Mouse (Mus musculus): ENCODE data around the gene Hdgfl3.

- TF ChIP-seq CTCF (IDR thresholded peaks at IDR 0.05; ENCODE audit: low read depth) (no peak), EP300 (IDR thresholded peaks at IDR 0.05; ENCODE audit: low read depth) (no peak)
These were observed 539 bp downstream of the Hdgfl3 start for GRCm38 (mm10) chr7:81933601-81934266.

All from liver, embryonic 14.5 days (tissue).